Mouse (Mus musculus): ENCODE data around the gene Ppfia1. TPM values are rescaled to one million over a fixed set of nuclear protein-coding genes. Genes with fewer than 3 reads are reported as not detected.

Ppfia1 gene
- polyA plus RNA-seq, 1 experiment from 2014 or later, result 39.6 TPM

GRCm38 (mm10) chr7:144506807-144507206, 46.7 kb downstream of the Ppfia1 start:
- DNase-seq (ENCODE audit: low spot score), result no peak
- WGBS, result 85% methylated on average over 1 of the region's 1 CpGs
- no peak overlapping the region for H3K27ac ChIP-seq (replicated peaks)
- H3K4me3 ChIP-seq, result no peak overlapping the region
- no peaks in the 10 kb centered on the region for H3K4me1 ChIP-seq
- no peaks in the 10 kb centered on the region for H3K9me3 ChIP-seq (replicated peaks)
- no peaks in the 10 kb centered on the region for H3K27me3 ChIP-seq (ENCODE audit: low read depth, poor library complexity, severe bottlenecking)
- H3K36me3 ChIP-seq, result peaks cover 98% of the 10 kb centered on the region

- WGBS, result 87% methylated on average over 4 of the region's 4 CpGs
- peaks cover 98% of the 10 kb centered on the region for H3K36me3 ChIP-seq
Observed at GRCm38 (mm10) chr7:144503959-144504358, 49.6 kb downstream of the Ppfia1 start.

GRCm38 (mm10) chr7:144492931-144493330, 60.6 kb downstream of the Ppfia1 start:
- 84% methylated on average over 1 of the region's 1 CpGs for whole genome bisulfite sequencing
- Histone ChIP-seq H3K9me3 (replicated peaks) (no peaks in the 10 kb centered on the region), H3K27ac (replicated peaks) (no peak overlapping the region), H3K27me3 (ENCODE audit: low read depth, poor library complexity, severe bottlenecking) (no peaks in the 10 kb centered on the region), H3K36me3 (peaks cover 99% of the 10 kb centered on the region), H3K4me3 (no peak overlapping the region), H3K4me1 (no peaks in the 10 kb centered on the region)
- no peak for DNase-seq (ENCODE audit: low spot score)

More at GRCm38 (mm10) chr7:144503959-144504358, 49.6 kb downstream of the Ppfia1 start:
- DNase-seq (ENCODE audit: low spot score), result no peak
- H3K27me3 ChIP-seq (ENCODE audit: low read depth, poor library complexity, severe bottlenecking), result no peaks in the 10 kb centered on the region
- no peak overlapping the region for H3K27ac ChIP-seq (replicated peaks)
- H3K4me3 ChIP-seq, result no peak overlapping the region
- no peaks in the 10 kb centered on the region for H3K9me3 ChIP-seq (replicated peaks)
- H3K4me1 ChIP-seq, result no peaks in the 10 kb centered on the region

DNA sequence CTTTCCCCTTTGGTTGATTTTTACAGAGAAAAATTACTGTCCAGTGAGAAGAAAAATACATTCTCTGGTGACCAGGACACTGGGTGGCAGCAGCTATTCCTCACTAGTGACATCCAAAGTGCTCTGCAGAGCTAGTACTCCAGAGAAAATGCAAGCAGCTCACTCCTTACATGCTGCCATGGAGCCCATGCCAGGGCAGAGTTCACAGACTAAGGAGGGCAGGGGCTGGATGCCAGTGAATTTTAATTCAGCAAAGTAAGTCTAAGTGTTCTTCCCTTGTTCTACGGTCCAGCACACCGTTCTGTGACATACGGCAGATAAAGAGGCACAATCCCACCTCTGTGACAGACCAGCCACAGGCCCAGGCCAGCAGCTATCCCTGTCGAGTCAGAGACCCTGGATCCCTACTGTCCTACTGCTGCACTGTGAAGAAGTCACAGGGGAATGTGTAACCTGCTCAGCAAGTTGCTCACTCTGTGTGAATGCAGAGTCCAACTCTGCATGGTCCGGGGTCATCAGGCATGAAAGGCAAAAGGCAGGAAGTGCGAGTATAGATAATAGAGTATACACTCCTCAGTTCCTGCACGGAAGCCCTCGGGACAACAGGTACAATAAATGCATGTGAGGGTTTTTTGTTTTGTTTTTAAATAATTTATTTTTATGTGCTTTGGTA, 63.2 kb downstream of the Ppfia1 start:
- no peaks in the 10 kb centered on the region for H3K4me1 ChIP-seq
- H3K36me3 ChIP-seq, result peaks cover 99% of the 10 kb centered on the region
- H3K27ac ChIP-seq (replicated peaks), result no peak overlapping the region
- no peaks in the 10 kb centered on the region for H3K9me3 ChIP-seq (replicated peaks)
- no peak for DNase-seq (ENCODE audit: low spot score)
- WGBS, result 91% methylated on average over 8 of the region's 8 CpGs
- H3K27me3 ChIP-seq (ENCODE audit: low read depth, poor library complexity, severe bottlenecking), result no peaks in the 10 kb centered on the region
- no peak overlapping the region for H3K4me3 ChIP-seq

DNA sequence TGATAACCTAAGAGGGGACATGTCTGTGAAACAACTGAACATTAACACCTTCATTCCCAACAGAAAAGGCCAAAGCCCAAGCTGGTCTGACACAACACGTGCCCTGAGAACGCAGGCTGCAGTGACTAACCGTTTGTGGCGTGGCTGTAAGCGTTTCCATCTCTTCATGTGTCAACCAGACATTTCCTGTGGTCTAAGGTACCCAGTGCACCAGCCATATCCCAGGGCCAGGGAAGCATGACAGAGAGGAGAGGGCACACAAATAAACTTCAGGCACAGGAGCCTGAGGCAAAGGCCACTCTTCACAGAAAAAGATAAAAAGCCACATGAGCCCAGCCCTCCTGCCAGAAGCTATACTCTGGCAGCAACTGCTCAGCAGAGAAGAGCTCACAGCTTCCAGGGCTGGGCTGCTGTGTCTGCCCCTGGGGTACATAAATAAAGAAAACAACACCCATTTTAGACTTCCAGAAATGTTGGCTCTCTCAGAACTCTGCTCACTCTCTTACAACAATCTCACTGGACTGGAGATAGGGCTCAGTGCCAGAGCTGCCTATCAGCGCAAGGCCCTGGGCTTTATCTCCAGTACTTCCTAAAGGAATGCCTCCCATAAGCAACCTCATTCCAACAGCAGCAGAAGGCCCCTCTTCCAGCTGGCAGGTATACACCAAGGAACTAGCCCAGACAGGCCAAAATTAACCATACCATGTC, 64.3 kb downstream of the Ppfia1 start:
- Histone ChIP-seq H3K27ac (replicated peaks) (no peak overlapping the region), H3K4me3 (no peak overlapping the region), H3K4me1 (no peaks in the 10 kb centered on the region), H3K36me3 (peaks cover 99% of the 10 kb centered on the region), H3K27me3 (ENCODE audit: low read depth, poor library complexity, severe bottlenecking) (no peaks in the 10 kb centered on the region), H3K9me3 (replicated peaks) (no peaks in the 10 kb centered on the region)
- no peak for DNase-seq (ENCODE audit: low spot score)
- WGBS, result 95% methylated on average over 6 of the region's 6 CpGs

- Histone ChIP-seq H3K9me3 (replicated peaks) (no peaks in the 10 kb centered on the region), H3K4me1 (no peaks in the 10 kb centered on the region), H3K36me3 (peaks cover 93% of the 10 kb centered on the region), H3K27ac (replicated peaks) (no peak overlapping the region), H3K27me3 (ENCODE audit: low read depth, poor library complexity, severe bottlenecking) (no peaks in the 10 kb centered on the region), H3K4me3 (no peak overlapping the region)
- no peak for DNase-seq (ENCODE audit: low spot score)
Observed at GRCm38 (mm10) chr7:144480314-144480713, 73.2 kb downstream of the Ppfia1 start.

DNA sequence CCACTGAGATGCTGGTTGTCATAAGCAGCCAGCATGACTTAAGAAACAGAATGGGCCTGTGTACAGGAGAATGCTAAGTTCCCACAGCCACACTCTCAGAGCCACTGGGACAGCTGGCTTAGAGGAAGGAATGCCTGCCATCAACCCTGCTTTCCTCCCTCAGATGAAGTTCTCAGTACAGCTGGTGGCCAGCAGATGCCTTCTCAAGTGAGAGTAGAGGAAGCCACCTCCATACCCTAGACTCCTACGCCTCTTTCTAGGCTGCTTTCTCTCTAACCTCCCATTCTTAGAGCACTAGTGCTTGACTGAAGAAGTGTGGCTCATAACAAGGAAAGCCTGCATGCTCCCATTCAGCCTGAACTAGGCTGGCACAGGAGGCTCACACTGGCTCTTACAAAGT, 74.0 kb downstream of the Ppfia1 start:
- DNase-seq (ENCODE audit: low spot score), result no peak
- no peaks in the 10 kb centered on the region for H3K27me3 ChIP-seq (ENCODE audit: low read depth, poor library complexity, severe bottlenecking)
- H3K27ac ChIP-seq (replicated peaks), result no peak overlapping the region
- WGBS, result 97% methylated on average over 1 of the region's 1 CpGs
- peaks cover 86% of the 10 kb centered on the region for H3K36me3 ChIP-seq
- H3K9me3 ChIP-seq (replicated peaks), result no peaks in the 10 kb centered on the region
- no peaks in the 10 kb centered on the region for H3K4me1 ChIP-seq
- no peak overlapping the region for H3K4me3 ChIP-seq

- Histone ChIP-seq H3K4me1 (peaks cover 4% of the 10 kb centered on the region), H3K27me3 (ENCODE audit: low read depth, poor library complexity, severe bottlenecking) (no peaks in the 10 kb centered on the region), H3K4me3 (no peak overlapping the region), H3K9me3 (replicated peaks) (no peaks in the 10 kb centered on the region), H3K36me3 (peaks cover 47% of the 10 kb centered on the region), H3K27ac (replicated peaks) (no peak overlapping the region)
- WGBS, result 87% methylated on average over 3 of the region's 3 CpGs
- no peak for DNase-seq (ENCODE audit: low spot score)
Observed at GRCm38 (mm10) chr7:144475741-144476140, 77.8 kb downstream of the Ppfia1 start.

DNA sequence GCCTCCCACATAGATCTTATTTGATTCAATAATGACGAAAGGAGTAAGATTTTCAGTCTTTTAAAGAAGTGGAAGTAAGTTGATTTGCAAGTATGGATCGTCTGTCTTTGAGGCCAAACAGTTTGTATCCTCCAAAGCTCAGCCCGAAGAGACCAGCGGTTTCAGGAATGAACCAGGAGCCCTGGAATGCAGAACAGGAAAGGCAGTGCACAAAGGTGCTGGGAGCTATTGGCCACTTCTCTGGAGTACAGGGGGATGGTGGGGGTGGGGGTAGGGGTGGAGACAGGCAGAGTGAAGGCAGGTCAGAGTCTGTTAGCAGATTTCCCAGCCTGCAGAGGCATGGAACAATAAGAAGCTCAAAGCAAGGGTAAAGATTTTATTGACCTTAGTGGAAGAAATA, 80.0 kb downstream of the Ppfia1 start:
- no peaks in the 10 kb centered on the region for H3K27me3 ChIP-seq (ENCODE audit: low read depth, poor library complexity, severe bottlenecking)
- H3K4me3 ChIP-seq, result no peak overlapping the region
- DNase-seq (ENCODE audit: low spot score), result no peak
- no peaks in the 10 kb centered on the region for H3K9me3 ChIP-seq (replicated peaks)
- 77% methylated on average over 4 of the region's 4 CpGs for WGBS
- peaks cover 22% of the 10 kb centered on the region for H3K4me1 ChIP-seq
- H3K27ac ChIP-seq (replicated peaks), result no peak overlapping the region
- H3K36me3 ChIP-seq, result peaks cover 25% of the 10 kb centered on the region

DNA sequence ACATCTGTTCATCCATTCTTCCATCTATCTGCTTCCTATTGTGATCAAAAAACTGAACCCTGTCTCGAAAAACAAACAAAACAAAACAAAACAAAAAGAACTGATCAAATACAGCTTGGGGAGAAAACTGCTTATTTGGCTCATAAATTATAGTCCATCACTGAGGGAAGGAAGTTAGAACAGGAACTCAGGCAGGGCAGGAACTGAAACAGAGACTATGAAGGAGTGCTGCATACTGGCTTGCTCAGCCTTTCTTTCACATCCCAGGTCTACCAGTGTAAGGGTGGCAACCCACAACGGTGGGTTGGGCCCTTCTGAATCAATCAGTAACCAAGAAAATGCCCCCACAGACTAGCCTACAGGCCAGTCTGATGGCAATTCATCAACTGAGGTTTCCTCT, 82.4 kb downstream of the Ppfia1 start:
- Histone ChIP-seq H3K36me3 (peaks cover 15% of the 10 kb centered on the region), H3K27me3 (ENCODE audit: low read depth, poor library complexity, severe bottlenecking) (no peaks in the 10 kb centered on the region), H3K9me3 (replicated peaks) (no peaks in the 10 kb centered on the region), H3K4me3 (peak overlapping the region; percentile 99), H3K4me1 (peaks cover 26% of the 10 kb centered on the region), H3K27ac (replicated peaks) (peak overlapping the region; percentile 94)
- WGBS, result 77% methylated on average over 2 of the region's 2 CpGs
- no peak for DNase-seq (ENCODE audit: low spot score)

DNA sequence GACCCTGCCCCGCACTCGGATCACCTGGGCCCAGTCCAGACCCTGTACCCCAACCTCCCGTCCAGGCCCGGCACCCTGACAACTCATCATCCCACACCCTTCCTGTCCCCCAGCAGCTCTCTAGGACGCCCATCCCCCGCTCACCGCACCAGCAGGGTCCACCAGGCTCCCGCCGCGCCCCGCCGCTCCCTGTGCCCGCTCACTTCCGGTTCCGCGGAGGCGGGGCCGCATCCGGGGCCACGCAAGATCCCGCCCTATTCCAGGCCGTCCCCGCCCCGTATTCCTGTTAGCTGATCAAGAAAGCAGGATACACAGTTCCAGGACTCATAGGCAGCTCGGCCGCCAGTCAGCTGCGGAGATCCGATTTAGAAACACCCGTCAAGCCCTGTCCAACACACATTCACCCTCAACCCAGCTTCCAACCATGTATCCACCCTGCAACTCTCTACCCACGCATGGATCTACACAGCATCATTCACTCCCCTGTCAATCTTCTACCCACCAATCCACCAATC, 82.9 kb downstream of the Ppfia1 start, which contains the start of gene Cttn:
Gene Cttn (minus strand): TSS at position 465 of the 515 bp plus-strand sequence.
- H3K4me1 ChIP-seq, result peaks cover 26% of the 10 kb centered on the region
- peaks cover 15% of the 10 kb centered on the region for H3K36me3 ChIP-seq
- peak within 1 kb of the TSS; percentile 94 for H3K27ac ChIP-seq (replicated peaks)
- no peaks in the 10 kb centered on the region for H3K27me3 ChIP-seq (ENCODE audit: low read depth, poor library complexity, severe bottlenecking)
- DNase-seq (ENCODE audit: low spot score), result peak; percentile 90
- WGBS, result under 1% methylated on average over 30 of the region's 30 CpGs
- no peaks in the 10 kb centered on the region for H3K9me3 ChIP-seq (replicated peaks)
- H3K4me3 ChIP-seq, result peak within 1 kb of the TSS; percentile 99

- Histone ChIP-seq H3K4me1 (peaks cover 26% of the 10 kb centered on the region), H3K27ac (replicated peaks) (peak overlapping the region; percentile 94), H3K4me3 (peak overlapping the region; percentile 99), H3K27me3 (ENCODE audit: low read depth, poor library complexity, severe bottlenecking) (no peaks in the 10 kb centered on the region), H3K36me3 (peaks cover 19% of the 10 kb centered on the region), H3K9me3 (replicated peaks) (no peaks in the 10 kb centered on the region)
- DNase-seq (ENCODE audit: low spot score), result peak; percentile 23
- 2% methylated on average over 31 of the region's 31 CpGs for WGBS
Observed at GRCm38 (mm10) chr7:144469908-144470544, 83.5 kb downstream of the Ppfia1 start.

All from midbrain, embryonic 10.5 days (tissue).